Mouse (Mus musculus) CH12.LX (cell line): ENCODE data around the gene Fbxo42. TPM values are rescaled to one million over a fixed set of nuclear protein-coding genes. Genes with fewer than 3 reads are reported as not detected.

ENCODE experiments used
- DNase-seq: peaks from one replicate; pipeline ENCODE4 v3.0.0-alpha.2; 2013; ENCODE audit errors: extremely low read depth
- H3K27ac ChIP-seq: 2 replicates; pipeline ENCODE4 v1.5.1; 2012; ENCODE audit warnings: low read depth, mild to moderate bottlenecking, control low read depth, moderate library complexity; ENCODE audit not compliant: insufficient read depth
- H3K27me3 ChIP-seq: replicated peaks from 2 replicates; pipeline ENCODE3; 2012; ENCODE audit warnings: inconsistent platforms
- H3K36me3 ChIP-seq, 2 experiments: replicated peaks in 1 of 2; 2 replicates each; pipeline versions ENCODE3 to v1.6.1; 2012; ENCODE audit warnings: inconsistent platforms in 1 of 2, low read length in 1 of 2, mild to moderate bottlenecking in 1 of 2, mixed read lengths in 1 of 2, moderate library complexity in 1 of 2; ENCODE audit not compliant: control insufficient read depth in 1 of 2, insufficient read depth in 1 of 2
- H3K4me1 ChIP-seq, 2 experiments: 2 replicates each; pipeline ENCODE4 v1.6.1; 2012; ENCODE audit warnings: inconsistent platforms in 1 of 2, moderate library complexity in 1 of 2; ENCODE audit not compliant: insufficient read depth in 2 of 2, control insufficient read depth in 1 of 2
- H3K4me2 ChIP-seq: 2 replicates; pipeline ENCODE4 v1.6.1; 2012; ENCODE audit warnings: low read depth, mild to moderate bottlenecking, control low read depth; ENCODE audit not compliant: poor library complexity, insufficient read depth, severe bottlenecking
- H3K4me3 ChIP-seq, 3 experiments: fragments of 150-350 bp in 1 of 3; sonication (generic) in 1 of 3; replicated peaks in 1 of 3; 2 replicates each; pipeline versions ENCODE3 to v1.5.1; 2011 to 2012; ENCODE audit warnings: low read depth in 2 of 3, low read length in 2 of 3, mild to moderate bottlenecking in 2 of 3, moderate library complexity in 2 of 3, control low read depth in 1 of 3, improper control_type of control experiment in 1 of 3, inconsistent platforms in 1 of 3, mixed read lengths in 1 of 3; ENCODE audit not compliant: poor library complexity in 1 of 3
- H3K79me2 ChIP-seq: replicated peaks from 2 replicates; pipeline ENCODE4 v1.6.1; 2012; ENCODE audit warnings: mild to moderate bottlenecking, moderate library complexity; ENCODE audit not compliant: control insufficient read depth, poor library complexity, insufficient read depth, severe bottlenecking; ENCODE audit errors: extremely low read depth
- H3K9ac ChIP-seq: 2 replicates; pipeline ENCODE4 v1.6.1; 2012; ENCODE audit warnings: low read depth, mild to moderate bottlenecking, control low read depth, moderate library complexity; ENCODE audit not compliant: insufficient read depth
- H3K9me3 ChIP-seq: replicated peaks from 2 replicates; pipeline ENCODE3; 2012; ENCODE audit warnings: low read length, inconsistent platforms, mixed read lengths
- BHLHE40 ChIP-seq: IDR thresholded peaks from 2 replicates; pipeline ENCODE4 v1.6.1; 2011; ENCODE audit warnings: mild to moderate bottlenecking, low read depth, low read length, improper control_type of control experiment
- CTCF ChIP-seq, 2 experiments: IDR thresholded peaks in 1 of 2; conservative IDR thresholded peaks in 1 of 2; 2 replicates each; pipeline ENCODE4 v1.5.1; 2011 to 2012; ENCODE audit warnings: low read depth in 2 of 2, low read length in 2 of 2, improper control_type of control experiment in 1 of 2, inconsistent platforms in 1 of 2, mild to moderate bottlenecking in 1 of 2, moderate library complexity in 1 of 2
- E2F4 ChIP-seq: IDR thresholded peaks from 2 replicates; pipeline ENCODE4 v1.6.1; 2011; ENCODE audit warnings: low read depth, low read length, improper control_type of control experiment; ENCODE audit not compliant: insufficient replicate concordance
- ELF1 ChIP-seq: IDR thresholded peaks from 2 replicates; pipeline ENCODE4 v1.6.1; 2014; ENCODE audit warnings: low read depth, mild to moderate bottlenecking, inconsistent platforms, low read length, improper control_type of control experiment
- ETS1 ChIP-seq: conservative IDR thresholded peaks from 2 replicates; pipeline ENCODE4 v1.6.1; 2012; ENCODE audit warnings: low read depth, mild to moderate bottlenecking, inconsistent platforms, low read length, improper control_type of control experiment, moderate library complexity
- GABPA ChIP-seq: IDR thresholded peaks from 2 replicates; pipeline ENCODE4 v1.6.1; 2012; ENCODE audit warnings: low read depth, low read length, improper control_type of control experiment, inconsistent platforms; ENCODE audit not compliant: insufficient replicate concordance
- HCFC1 ChIP-seq: IDR thresholded peaks from 2 replicates; pipeline ENCODE4 v1.6.1; 2012; ENCODE audit warnings: low read depth, mild to moderate bottlenecking, inconsistent platforms, low read length, improper control_type of control experiment
- IRF4 ChIP-seq: IDR thresholded peaks from 2 replicates; pipeline ENCODE4 v1.6.1; 2014; ENCODE audit warnings: low read depth, mild to moderate bottlenecking, inconsistent platforms, low read length, improper control_type of control experiment
- JUN ChIP-seq: IDR thresholded peaks from 2 replicates; pipeline ENCODE4 v1.6.1; 2011; ENCODE audit warnings: low read depth, mild to moderate bottlenecking, low read length, improper control_type of control experiment, moderate library complexity; ENCODE audit not compliant: insufficient read depth
- JUND ChIP-seq: conservative IDR thresholded peaks from 2 replicates; pipeline ENCODE4 v1.6.1; 2011; ENCODE audit warnings: low read depth, low read length, improper control_type of control experiment
- KAT2A ChIP-seq: IDR thresholded peaks from 2 replicates; pipeline ENCODE4 v1.6.1; 2012; ENCODE audit warnings: low read length, improper control_type of control experiment, inconsistent platforms; ENCODE audit not compliant: insufficient replicate concordance
- MAFK ChIP-seq: IDR thresholded peaks from 2 replicates; pipeline ENCODE4 v1.6.1; 2011; ENCODE audit warnings: low read length, improper control_type of control experiment; ENCODE audit not compliant: insufficient replicate concordance
- MAX ChIP-seq: IDR thresholded peaks from 2 replicates; pipeline ENCODE4 v1.6.1; 2011; ENCODE audit warnings: low read length, improper control_type of control experiment
- NELFE ChIP-seq: IDR thresholded peaks from 2 replicates; pipeline ENCODE4 v1.6.1; 2011; ENCODE audit warnings: low read depth, low read length, improper control_type of control experiment
- PAX5 ChIP-seq: IDR thresholded peaks from 2 replicates; pipeline ENCODE4 v1.6.1; 2012; ENCODE audit warnings: low read length, inconsistent platforms, mixed read lengths
- POLR2A ChIP-seq: IDR thresholded peaks from 2 replicates; pipeline ENCODE4 v1.6.1; 2011; ENCODE audit warnings: low read depth, mild to moderate bottlenecking, improper control_type of control experiment, low read length
- POLR2AphosphoS2 ChIP-seq: IDR thresholded peaks from 2 replicates; pipeline ENCODE4 v1.6.1; 2011; ENCODE audit warnings: low read depth, low read length, improper control_type of control experiment
- RAD21 ChIP-seq: IDR thresholded peaks from 2 replicates; pipeline ENCODE4 v1.6.1; 2011; ENCODE audit warnings: low read depth, mild to moderate bottlenecking, low read length, improper control_type of control experiment, moderate library complexity
- RCOR1 ChIP-seq: conservative IDR thresholded peaks from 2 replicates; pipeline ENCODE4 v1.6.1; 2012; ENCODE audit warnings: low read depth, mild to moderate bottlenecking, inconsistent platforms, low read length, improper control_type of control experiment
- SMC3 ChIP-seq: IDR thresholded peaks from 2 replicates; pipeline ENCODE4 v1.6.1; 2011; ENCODE audit warnings: low read depth, low read length, improper control_type of control experiment
- TBP ChIP-seq: conservative IDR thresholded peaks from 2 replicates; pipeline ENCODE4 v1.6.1; 2011; ENCODE audit warnings: low read depth, low read length, improper control_type of control experiment
- TCF12 ChIP-seq: IDR thresholded peaks from 2 replicates; pipeline ENCODE4 v1.6.1; 2014; ENCODE audit warnings: low read depth, mild to moderate bottlenecking, inconsistent platforms, low read length, improper control_type of control experiment
- UBTF ChIP-seq: IDR thresholded peaks from 2 replicates; pipeline ENCODE4 v1.6.1; 2012; ENCODE audit warnings: low read depth, mild to moderate bottlenecking, inconsistent platforms, low read length, improper control_type of control experiment, moderate library complexity
- ZMIZ1 ChIP-seq: IDR thresholded peaks from 2 replicates; pipeline ENCODE4 v1.6.1; 2012; ENCODE audit warnings: low read depth, mild to moderate bottlenecking, inconsistent platforms, low read length, improper control_type of control experiment
- ZNF384 ChIP-seq: IDR thresholded peaks from 2 replicates; pipeline ENCODE4 v1.6.1; 2012; ENCODE audit warnings: low read depth, low read length, improper control_type of control experiment, inconsistent platforms
- dilution Hi-C: fragments of 300-500 bp; cut with MboI; formaldehyde crosslinking; loops from 2 replicates; pipeline ENCODE4 v1.14.3; 2020; ENCODE audit warnings: low sequenced_read_pairs; ENCODE audit not compliant: extremely low pct_unique_long_range_greater_than_20kb, extremely low pct_ligation_motif_present
- in situ Hi-C: fragments of 300-500 bp; cut with MboI; formaldehyde crosslinking; loops from 3 replicates; pipeline ENCODE4 v1.14.3; 2019; ENCODE audit warnings: low sequenced_read_pairs, low pct_ligation_motif_present, low pct_unique_long_range_greater_than_20kb, mixed read lengths
- polyA plus RNA-seq: library from polyadenylated mRNA; unstranded; fragments of >175 nt; gene quantifications from 2 replicates; pipeline ENCODE4 v1.2.1, GENCODE M21; 2012; ENCODE audit warnings: low read depth; ENCODE audit not compliant: insufficient read length
- total RNA-seq, 2 experiments: library from RNA; depleted of rRNA; stranded (reverse); fragments of 300-350 nt in 1 of 2; fragments of >200 nt in 1 of 2; gene quantifications; 2 replicates each; pipeline ENCODE4 v1.2.3; 2012 to 2014

Gene Fbxo42
- total and polyA plus RNA-seq, 3 experiments, result 9.8 to 16.5 (median 14.4) TPM

DNA sequence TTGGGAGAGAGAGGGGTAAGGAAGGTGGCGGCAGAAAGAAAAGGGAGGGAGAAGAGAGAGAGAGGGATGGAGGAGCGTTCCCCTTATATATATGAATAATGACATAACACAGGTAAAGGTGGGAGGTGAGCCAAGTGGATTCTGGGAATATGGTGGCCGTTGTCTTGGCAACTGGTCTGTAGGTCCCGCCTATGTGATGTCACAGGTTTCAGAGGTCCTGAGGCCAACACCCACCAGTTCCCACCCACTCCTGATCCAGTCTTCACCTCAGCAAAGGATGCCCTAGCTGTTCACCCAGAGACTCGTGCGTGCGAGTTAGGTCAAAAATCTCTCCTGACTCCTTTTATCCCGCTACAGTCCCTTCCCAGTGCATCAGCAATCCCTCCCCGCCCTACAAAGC lies 46.4 kb upstream of the Fbxo42 start:
- no peak overlapping the region for H3K27ac ChIP-seq
- dilution Hi-C loops (no loop called here), in situ Hi-C loops (no loop called here)

DNA sequence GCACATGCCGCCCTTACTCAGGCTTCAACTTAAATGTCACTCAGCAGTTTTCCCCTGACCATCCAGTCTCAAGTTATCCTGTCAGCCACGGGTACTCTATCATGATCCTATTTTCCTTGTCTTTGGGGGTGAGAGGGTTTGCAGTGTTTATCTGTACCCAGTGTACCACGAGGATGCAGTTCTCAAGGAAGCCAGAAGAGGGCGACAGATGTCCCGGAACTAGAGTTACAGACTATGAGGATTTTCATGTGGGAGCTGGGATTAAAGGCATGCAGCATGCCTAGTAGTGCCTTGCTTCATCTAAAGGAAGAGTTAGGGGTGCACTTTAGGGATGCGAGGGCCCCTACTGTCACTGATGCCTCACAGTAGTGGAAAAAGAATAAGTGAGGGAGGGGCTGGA lies 45.9 kb upstream of the Fbxo42 start:
- Histone ChIP-seq H3K36me3 (peaks cover 0 to 2% of the 10 kb centered on the region in 2 experiments), H3K9ac (no peak overlapping the region), H3K4me1 (no peaks in the 10 kb centered on the region), H3K27ac (no peak overlapping the region), H3K4me3 (no peak overlapping the region), H3K27me3 (no peaks in the 10 kb centered on the region), H3K79me2 (no peaks in the 10 kb centered on the region), H3K4me2 (no peak overlapping the region), H3K9me3 (no peaks in the 10 kb centered on the region)
- TF ChIP-seq ETS1, result no peak
- no peak for TF ChIP-seq UBTF
- TF ChIP-seq RAD21, result peak; percentile 37
- peak; percentile 45 for TF ChIP-seq SMC3
- TF ChIP-seq ZMIZ1, result no peak
- no peak for TF ChIP-seq RCOR1
- no peak for TF ChIP-seq HCFC1
- no peak for TF ChIP-seq POLR2AphosphoS2
- no peak for TF ChIP-seq IRF4
- no peak for TF ChIP-seq MAX
- peak; percentile 66 to 87 for TF ChIP-seq CTCF (conservative IDR thresholded peaks at IDR 0.05 in 1 of 2, IDR thresholded peaks at IDR 0.05 in 1 of 2; ENCODE audit: low read depth in 2 of 2, low read length in 2 of 2)
- in situ Hi-C loops (no loop called here), dilution Hi-C loops (no loop called here)
- peak; percentile 49 for DNase-seq

More for the DNA sequence above, 46.4 kb upstream of the Fbxo42 start:
- H3K36me3 ChIP-seq, result peaks cover 0 to 2% of the 10 kb centered on the region in 2 experiments
- H3K9ac ChIP-seq, result no peak overlapping the region
- no peaks in the 10 kb centered on the region for H3K4me1 ChIP-seq
- H3K27me3 ChIP-seq, result no peaks in the 10 kb centered on the region
- no peak overlapping the region for H3K4me3 ChIP-seq
- DNase-seq, result no peak
- H3K4me2 ChIP-seq, result no peak overlapping the region
- TF ChIP-seq ZNF384, result no peak
- no peak for TF ChIP-seq GABPA
- TF ChIP-seq ELF1, result no peak
- no peak for TF ChIP-seq KAT2A
- no peak for TF ChIP-seq HCFC1
- no peak for TF ChIP-seq UBTF
- TF ChIP-seq CTCF (conservative IDR thresholded peaks at IDR 0.05 in 1 of 2, IDR thresholded peaks at IDR 0.05 in 1 of 2; ENCODE audit: low read depth in 2 of 2, low read length in 2 of 2), result no peak
- TF ChIP-seq MAFK, result no peak
- no peak for TF ChIP-seq POLR2A
- TF ChIP-seq E2F4, result no peak
- no peak for TF ChIP-seq ETS1
- TF ChIP-seq NELFE, result no peak
- no peak for TF ChIP-seq BHLHE40
- no peak for TF ChIP-seq TBP
- no peak for TF ChIP-seq PAX5
- TF ChIP-seq JUN, result no peak
- no peak for TF ChIP-seq JUND
- no peak for TF ChIP-seq TCF12
- no peaks in the 10 kb centered on the region for H3K9me3 ChIP-seq
- H3K79me2 ChIP-seq, result no peaks in the 10 kb centered on the region
